Mouse (Mus musculus): ENCODE data around the gene Rybp. TPM values are rescaled to one million over a fixed set of nuclear protein-coding genes. Genes with fewer than 3 reads are reported as not detected.

Rybp gene
- polyA plus RNA-seq, 1 experiment: 28.1 TPM

DNA sequence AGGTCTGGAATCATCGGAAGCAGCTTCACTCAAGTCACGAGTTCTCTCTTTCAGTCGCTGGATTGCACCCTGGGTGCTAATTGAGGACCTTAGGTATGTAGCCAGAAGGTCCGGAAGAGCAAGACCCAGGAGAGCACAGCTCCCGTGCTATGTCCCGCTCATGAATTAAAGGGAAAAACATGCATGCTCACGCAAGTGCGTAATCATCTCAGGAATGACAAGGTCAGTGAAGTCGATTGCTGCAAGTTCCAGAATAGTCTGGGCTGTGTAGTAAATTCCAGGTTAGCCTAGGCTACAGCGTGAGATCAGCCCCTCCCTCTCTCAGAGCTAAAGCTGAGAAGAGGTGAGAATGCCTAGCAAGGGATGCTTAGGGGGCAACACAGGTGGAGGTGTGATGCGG lies 100.5 kb downstream of the Rybp start:
- Histone ChIP-seq H3K27ac (ENCODE audit: insufficient read depth, low read depth, low read length) (no peak overlapping the region), H3K4me1 (ENCODE audit: control insufficient read depth, insufficient read depth, low read length) (peaks cover 13% of the 10 kb centered on the region), H3K4me3 (ENCODE audit: insufficient read depth, low read length) (no peak overlapping the region)
- TF ChIP-seq POLR2A (IDR thresholded peaks at IDR 0.05; ENCODE audit: borderline replicate concordance, low read depth, low read length) (no peak), CTCF (IDR thresholded peaks at IDR 0.05; ENCODE audit: low read depth, low read length) (no peak)

DNA sequence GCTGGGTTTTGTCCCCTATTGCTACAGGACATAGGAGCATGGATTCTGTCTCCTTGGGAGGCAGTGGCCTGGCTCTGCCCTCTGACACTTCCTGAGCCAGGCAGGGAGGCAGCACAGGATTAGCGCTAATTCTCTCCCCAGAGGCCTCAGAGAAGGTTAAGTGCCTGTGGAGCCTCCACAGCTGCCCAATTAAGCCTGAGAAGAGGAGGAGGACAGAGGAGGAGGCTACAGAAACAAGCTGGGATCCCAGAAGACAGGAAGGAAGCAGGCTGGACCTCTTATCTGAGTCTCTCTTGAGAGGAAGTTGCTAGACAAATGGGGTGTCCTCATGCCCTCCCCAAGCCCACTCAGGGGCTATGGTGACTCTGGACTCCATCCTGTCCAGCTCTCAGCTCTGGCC lies 101.8 kb downstream of the Rybp start:
- Histone ChIP-seq H3K4me3 (ENCODE audit: insufficient read depth, low read length) (no peak overlapping the region), H3K4me1 (ENCODE audit: control insufficient read depth, insufficient read depth, low read length) (peaks cover 3% of the 10 kb centered on the region), H3K27ac (ENCODE audit: insufficient read depth, low read depth, low read length) (no peak overlapping the region)
- TF ChIP-seq POLR2A (IDR thresholded peaks at IDR 0.05; ENCODE audit: borderline replicate concordance, low read depth, low read length): no peak
- TF ChIP-seq CTCF (IDR thresholded peaks at IDR 0.05; ENCODE audit: low read depth, low read length): no peak

DNA sequence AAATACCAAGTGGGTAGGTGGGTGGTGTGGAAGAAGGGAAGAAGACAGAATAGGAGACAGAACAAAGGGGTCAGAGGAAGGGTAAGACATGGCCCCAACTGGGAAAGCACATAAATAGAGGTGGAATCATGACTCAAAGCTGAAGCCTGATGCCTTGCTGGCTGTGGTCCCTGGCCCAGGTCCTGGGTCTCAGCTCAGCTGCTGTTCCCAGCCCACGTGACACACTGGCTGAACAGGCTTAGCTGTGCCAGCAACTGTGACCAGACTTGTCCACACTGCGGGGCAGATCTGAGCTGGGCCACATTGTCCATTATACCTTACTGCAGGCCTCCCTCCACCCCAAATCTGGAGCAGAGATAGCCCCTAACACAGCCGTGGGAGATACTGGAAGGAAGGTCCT lies 103.9 kb downstream of the Rybp start:
- H3K4me1 ChIP-seq (ENCODE audit: control insufficient read depth, insufficient read depth, low read length): 0 out of 2 replicates have a peak, but pooled peaks cover 2% of the 10 kb centered on the region
- TF ChIP-seq CTCF (IDR thresholded peaks at IDR 0.05; ENCODE audit: low read depth, low read length) (no peak), POLR2A (IDR thresholded peaks at IDR 0.05; ENCODE audit: borderline replicate concordance, low read depth, low read length) (no peak)
- no peak overlapping the region for H3K4me3 ChIP-seq (ENCODE audit: insufficient read depth, low read length)
- H3K27ac ChIP-seq (ENCODE audit: insufficient read depth, low read depth, low read length): no peak overlapping the region

DNA sequence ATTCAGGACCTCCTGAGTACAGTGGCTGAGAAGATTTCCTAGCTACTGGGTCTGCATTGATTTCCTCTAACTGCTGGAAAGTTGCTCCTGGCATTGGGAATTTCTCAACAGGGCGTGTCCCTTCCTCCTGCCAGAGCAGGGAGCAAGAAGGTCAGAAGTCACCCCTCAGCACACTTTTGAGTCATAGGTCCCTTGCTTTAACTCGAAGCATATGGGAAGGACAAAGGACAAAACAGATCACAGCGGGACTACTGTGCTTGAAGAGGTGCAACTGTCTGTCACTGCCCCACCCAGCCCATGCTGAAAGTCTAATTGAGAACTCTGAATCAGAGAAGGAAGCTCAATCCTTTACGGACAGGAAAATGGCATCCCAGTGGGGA lies 106.4 kb downstream of the Rybp start:
- Histone ChIP-seq H3K27ac (ENCODE audit: insufficient read depth, low read depth, low read length) (no peak overlapping the region), H3K4me1 (ENCODE audit: control insufficient read depth, insufficient read depth, low read length) (0 out of 2 replicates have a peak, but pooled peaks cover 2% of the 10 kb centered on the region), H3K4me3 (ENCODE audit: insufficient read depth, low read length) (no peak overlapping the region)
- TF ChIP-seq CTCF (IDR thresholded peaks at IDR 0.05; ENCODE audit: low read depth, low read length): no peak
- TF ChIP-seq POLR2A (IDR thresholded peaks at IDR 0.05; ENCODE audit: borderline replicate concordance, low read depth, low read length): no peak

DNA sequence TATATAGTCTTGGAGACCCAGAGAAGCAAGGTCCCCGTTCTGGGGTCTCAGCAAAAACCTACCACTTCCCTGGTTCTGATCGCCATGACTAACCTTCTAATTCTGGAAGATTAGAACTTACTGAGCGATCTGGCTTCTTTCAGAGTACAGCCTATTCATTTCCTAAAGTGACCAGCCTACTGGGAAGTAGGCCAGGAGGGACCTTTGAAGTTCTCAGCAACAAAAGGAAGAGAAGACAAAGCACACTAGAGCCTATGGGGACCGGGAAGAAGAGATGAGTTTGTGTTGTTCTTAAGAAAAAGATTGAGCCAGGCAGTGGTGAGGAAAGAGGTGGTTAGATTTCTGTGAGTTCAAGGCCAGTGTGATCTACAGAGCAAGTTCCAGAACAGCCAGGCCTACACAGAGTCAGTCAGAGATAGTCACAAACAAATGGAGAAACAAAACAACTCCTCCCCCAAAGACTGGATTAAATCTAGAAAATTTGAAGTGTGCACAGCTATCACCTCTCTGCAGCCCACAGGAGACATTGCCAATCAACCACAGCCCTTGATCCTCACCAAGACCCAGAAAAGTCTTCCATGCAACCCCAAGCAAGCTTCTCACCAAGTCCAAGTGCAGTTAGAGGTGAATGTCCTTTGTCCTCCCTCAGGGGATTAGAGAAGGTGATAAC lies 106.9 kb downstream of the Rybp start:
- no peak overlapping the region for H3K4me3 ChIP-seq (ENCODE audit: insufficient read depth, low read length)
- no peak for TF ChIP-seq POLR2A (IDR thresholded peaks at IDR 0.05; ENCODE audit: borderline replicate concordance, low read depth, low read length)
- H3K4me1 ChIP-seq (ENCODE audit: control insufficient read depth, insufficient read depth, low read length): 0 out of 2 replicates have a peak, but pooled peaks cover 2% of the 10 kb centered on the region
- no peak overlapping the region for H3K27ac ChIP-seq (ENCODE audit: insufficient read depth, low read depth, low read length)

DNA sequence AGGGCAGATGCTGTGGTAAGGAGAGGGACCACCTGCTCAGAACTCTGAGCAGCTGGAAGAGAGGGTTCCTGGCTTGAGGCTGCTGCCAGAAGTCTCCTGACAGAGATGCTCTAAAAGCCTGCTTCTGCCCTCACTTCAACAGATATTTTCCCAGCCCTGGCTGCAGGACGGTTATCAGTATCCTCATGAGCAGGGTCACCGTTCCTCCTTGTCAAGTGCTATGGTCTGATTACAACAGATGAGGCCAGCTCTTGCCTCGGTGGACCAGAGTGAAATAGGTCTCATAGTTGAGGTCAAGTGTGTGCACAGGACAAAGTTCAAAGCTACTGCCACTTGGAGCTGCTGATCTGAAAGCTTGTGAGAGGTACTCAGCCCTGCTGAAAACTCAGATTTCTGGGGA lies 108.5 kb downstream of the Rybp start:
- H3K4me1 ChIP-seq (ENCODE audit: control insufficient read depth, insufficient read depth, low read length): 0 out of 2 replicates have a peak, but pooled peaks cover 2% of the 10 kb centered on the region
- no peak overlapping the region for H3K4me3 ChIP-seq (ENCODE audit: insufficient read depth, low read length)
- no peak overlapping the region for H3K27ac ChIP-seq (ENCODE audit: insufficient read depth, low read depth, low read length)
- TF ChIP-seq CTCF (IDR thresholded peaks at IDR 0.05; ENCODE audit: low read depth, low read length) (no peak), POLR2A (IDR thresholded peaks at IDR 0.05; ENCODE audit: borderline replicate concordance, low read depth, low read length) (no peak)

All from bone marrow macrophage, adult 2 months (primary cell).